Mouse (Mus musculus) myocyte (in vitro differentiated cells): Measurements from ENCODE around the gene Ppp2ca. TPM values are rescaled to one million over a fixed set of nuclear protein-coding genes. Genes with fewer than 3 reads are reported as not detected.

Source experiments
- H3K27me3 ChIP-seq: one replicate; pipeline ENCODE4 v1.6.1; 2011; ENCODE audit not compliant: control insufficient read depth, insufficient read depth, insufficient read length
- H3K36me3 ChIP-seq: one replicate; pipeline ENCODE4 v1.6.1; 2011; ENCODE audit not compliant: control insufficient read depth, insufficient read depth
- H3K4me2 ChIP-seq: one replicate; pipeline ENCODE4 v1.6.1; 2011; ENCODE audit warnings: low read depth, control low read depth
- H3K4me3 ChIP-seq: one replicate; pipeline ENCODE4 v1.5.1; 2011; ENCODE audit warnings: mild to moderate bottlenecking, control low read depth, moderate library complexity
- H3K79me2 ChIP-seq: one replicate; pipeline ENCODE4 v1.6.1; 2011; ENCODE audit not compliant: control insufficient read depth, insufficient read depth
- H3ac ChIP-seq: one replicate; pipeline ENCODE4 v1.6.1; 2011; ENCODE audit not compliant: control insufficient read depth, insufficient read length
- CEBPB ChIP-seq: IDR thresholded peaks from 2 replicates; pipeline ENCODE4 v1.6.1; 2011; ENCODE audit warnings: mild to moderate bottlenecking, moderate library complexity; ENCODE audit not compliant: poor library complexity, insufficient read depth, severe bottlenecking
- E2F4 ChIP-seq: IDR thresholded peaks from one replicate; pipeline ENCODE4 v1.6.1; 2011; ENCODE audit warnings: mild to moderate bottlenecking, control low read depth, moderate library complexity; ENCODE audit not compliant: insufficient read depth
- MAX ChIP-seq: IDR thresholded peaks from one replicate; pipeline ENCODE4 v1.6.1; 2011; ENCODE audit warnings: low read depth, mild to moderate bottlenecking, control low read depth
- MYOD1 ChIP-seq, 3 experiments: IDR thresholded peaks; one replicate each; pipeline ENCODE4 v1.6.1; 2011; ENCODE audit warnings: control low read depth in 2 of 3, low read depth in 2 of 3, mild to moderate bottlenecking in 2 of 3, moderate library complexity in 1 of 3; ENCODE audit not compliant: insufficient read length in 2 of 3, control insufficient read depth in 1 of 3
- MYOG ChIP-seq, 3 experiments: IDR thresholded peaks; one replicate each; pipeline ENCODE4 v1.6.1; 2011; ENCODE audit warnings: control low read depth in 2 of 3, low read depth in 2 of 3, mild to moderate bottlenecking in 2 of 3; ENCODE audit not compliant: insufficient read length in 2 of 3, control insufficient read depth in 1 of 3, insufficient read depth in 1 of 3
- POLR2A ChIP-seq: IDR thresholded peaks from one replicate; pipeline ENCODE4 v1.6.1; 2011; ENCODE audit warnings: low read depth, mild to moderate bottlenecking, control low read depth, moderate library complexity; ENCODE audit not compliant: insufficient read length
- POLR2AphosphoS2 ChIP-seq: IDR thresholded peaks from one replicate; pipeline ENCODE4 v1.6.1; 2011; ENCODE audit warnings: low read depth, control low read depth; ENCODE audit not compliant: insufficient read length
- REST ChIP-seq: IDR thresholded peaks from one replicate; pipeline ENCODE4 v1.6.1; 2011; ENCODE audit warnings: mild to moderate bottlenecking, control low read depth, moderate library complexity; ENCODE audit not compliant: insufficient read depth, insufficient read length
- SRF ChIP-seq: IDR thresholded peaks from one replicate; pipeline ENCODE4 v1.6.1; 2011; ENCODE audit warnings: low read depth; ENCODE audit not compliant: control insufficient read depth, insufficient read length
- TCF12 ChIP-seq: IDR thresholded peaks from one replicate; pipeline ENCODE4 v1.6.1; 2011; ENCODE audit warnings: mild to moderate bottlenecking, control low read depth; ENCODE audit not compliant: poor library complexity, insufficient read depth, severe bottlenecking
- TCF3 ChIP-seq: IDR thresholded peaks from one replicate; pipeline ENCODE4 v1.6.1; 2011; ENCODE audit warnings: low read depth, control low read depth; ENCODE audit not compliant: insufficient read length
- USF1 ChIP-seq: IDR thresholded peaks from one replicate; pipeline ENCODE4 v1.6.1; 2011; ENCODE audit warnings: low read depth, mild to moderate bottlenecking, control low read depth, moderate library complexity
- polyA plus RNA-seq: library from polyadenylated mRNA; unstranded; fragments of >200 nt; fragmentation: generic; extraction: Trizol; gene quantifications from one replicate; pipeline ENCODE4 v1.2.1, GENCODE M21; 2012; ENCODE audit warnings: missing spikeins

Gene Ppp2ca
- polyA plus RNA-seq, 1 experiment, result 56.4 TPM

DNA sequence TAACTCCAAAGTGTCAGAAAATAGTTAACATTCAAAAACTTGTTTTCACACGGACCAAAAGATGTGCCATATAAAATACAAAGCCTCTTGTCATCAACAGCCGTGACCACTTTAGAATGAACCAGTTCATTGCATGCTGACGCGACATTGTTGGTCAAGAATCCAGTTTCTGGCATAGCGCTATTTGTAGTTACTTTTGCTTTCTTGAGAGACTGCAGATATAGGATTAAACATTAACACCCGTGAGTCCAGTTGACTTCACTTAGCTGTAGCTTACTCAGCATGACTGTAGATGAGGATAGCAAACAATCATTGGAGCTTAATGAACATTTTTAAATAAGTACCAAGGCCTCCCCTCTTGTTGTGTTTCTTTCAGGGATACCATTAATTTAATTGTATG lies 23.6 kb downstream of the Ppp2ca start:
- peaks cover 28% of the 10 kb centered on the region for H3K79me2 ChIP-seq
- H3K27me3 ChIP-seq, result no peaks in the 10 kb centered on the region
- H3K4me2 ChIP-seq, result no peak overlapping the region
- no peak for TF ChIP-seq SRF
- TF ChIP-seq MYOD1 (IDR thresholded peaks at IDR 0.05; ENCODE audit: control insufficient read depth in 1 of 3, insufficient read length in 2 of 3, low read depth in 2 of 3), result no peak
- TF ChIP-seq POLR2AphosphoS2, result no peak
- TF ChIP-seq USF1, result no peak
- no peak for TF ChIP-seq TCF12
- no peak for TF ChIP-seq POLR2A
- no peak for TF ChIP-seq MAX
- TF ChIP-seq TCF3, result no peak
- no peak for TF ChIP-seq E2F4
- peaks cover 76% of the 10 kb centered on the region for H3K36me3 ChIP-seq
- no peak overlapping the region for H3ac ChIP-seq
- no peak overlapping the region for H3K4me3 ChIP-seq

DNA sequence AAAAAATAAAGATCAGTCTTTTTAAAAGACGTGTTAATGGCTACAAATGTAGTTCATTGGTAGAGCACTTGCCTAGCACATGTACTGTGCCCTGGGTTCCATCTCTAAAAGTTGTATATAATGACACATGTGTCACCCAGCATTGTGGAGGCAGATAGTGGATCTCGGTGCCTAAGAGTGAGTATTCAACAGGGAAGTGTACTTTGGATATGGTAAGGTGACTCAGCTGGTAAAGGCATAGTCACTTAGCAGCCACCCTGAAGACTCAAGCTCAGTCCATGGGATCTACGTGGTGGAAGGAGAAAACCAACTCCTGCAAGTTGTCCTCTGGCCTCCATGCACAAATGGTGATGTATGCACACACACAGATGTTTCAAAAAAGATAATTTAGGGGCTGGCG lies 26.0 kb downstream of the Ppp2ca start:
- no peak overlapping the region for H3K4me2 ChIP-seq
- TF ChIP-seq SRF (no peak), MAX (no peak), USF1 (no peak), TCF12 (no peak), MYOG (IDR thresholded peaks at IDR 0.05; ENCODE audit: control insufficient read depth in 1 of 3, insufficient read depth in 1 of 3, insufficient read length in 2 of 3, low read depth in 2 of 3) (no peak), MYOD1 (IDR thresholded peaks at IDR 0.05; ENCODE audit: control insufficient read depth in 1 of 3, insufficient read length in 2 of 3, low read depth in 2 of 3) (no peak), POLR2AphosphoS2 (no peak), REST (no peak), E2F4 (no peak), CEBPB (no peak), POLR2A (no peak), TCF3 (no peak)
- H3ac ChIP-seq, result no peak overlapping the region
- H3K36me3 ChIP-seq, result peaks cover 54% of the 10 kb centered on the region
- peaks cover 10% of the 10 kb centered on the region for H3K79me2 ChIP-seq
- H3K27me3 ChIP-seq, result no peaks in the 10 kb centered on the region
- H3K4me3 ChIP-seq, result no peak overlapping the region

DNA sequence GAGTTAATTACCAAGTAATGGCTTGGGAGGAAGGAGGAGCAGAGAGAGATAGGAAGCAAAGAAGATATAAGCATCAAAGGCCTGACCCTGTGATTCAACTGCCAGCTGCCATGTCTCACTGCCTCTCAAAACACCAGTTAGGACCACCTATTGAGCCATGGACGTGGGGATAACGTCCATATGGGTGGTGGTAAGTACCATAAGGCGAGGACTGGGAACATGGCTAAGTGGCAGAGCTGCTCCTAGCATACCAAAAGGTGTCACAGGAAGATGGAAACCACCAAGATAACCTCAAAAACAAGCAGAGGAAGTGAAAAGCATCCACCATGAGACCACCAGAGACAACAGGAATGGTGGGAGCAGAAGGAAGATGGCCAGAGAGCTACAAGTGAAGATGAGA lies 28.7 kb downstream of the Ppp2ca start:
- H3ac ChIP-seq, result no peak overlapping the region
- peaks cover 27% of the 10 kb centered on the region for H3K36me3 ChIP-seq
- no peak overlapping the region for H3K4me3 ChIP-seq
- H3K79me2 ChIP-seq, result peaks cover 2% of the 10 kb centered on the region
- H3K27me3 ChIP-seq, result no peaks in the 10 kb centered on the region
- no peak for TF ChIP-seq USF1
- TF ChIP-seq MYOD1 (IDR thresholded peaks at IDR 0.05; ENCODE audit: control insufficient read depth in 1 of 3, insufficient read length in 2 of 3, low read depth in 2 of 3), result no peak
- no peak for TF ChIP-seq MAX
- TF ChIP-seq POLR2AphosphoS2, result peak; percentile 59
- H3K4me2 ChIP-seq, result no peak overlapping the region

DNA sequence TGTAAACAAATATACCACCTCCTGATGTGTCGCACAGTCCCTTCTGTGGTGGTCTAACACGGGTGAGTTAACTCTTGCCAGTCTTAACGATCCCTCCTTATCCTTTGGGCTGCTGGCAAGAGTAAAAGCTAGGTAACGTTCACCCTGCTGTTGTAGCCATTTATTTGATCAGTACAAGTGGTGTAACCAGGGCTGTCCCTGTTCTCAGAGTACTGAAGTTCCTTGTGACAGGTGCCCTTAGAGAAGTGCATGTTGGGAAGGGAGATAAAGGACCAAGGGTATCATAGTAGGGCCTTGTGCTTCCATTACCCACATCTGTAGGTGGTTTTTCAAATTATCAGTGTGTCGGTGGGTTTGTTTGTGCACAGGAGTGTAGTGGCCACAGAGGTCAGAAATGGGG lies 29.3 kb downstream of the Ppp2ca start:
- H3K36me3 ChIP-seq, result peaks cover 21% of the 10 kb centered on the region
- no peak overlapping the region for H3ac ChIP-seq
- no peak for TF ChIP-seq TCF12
- TF ChIP-seq E2F4, result no peak
- TF ChIP-seq CEBPB, result no peak
- no peak for TF ChIP-seq MYOD1 (IDR thresholded peaks at IDR 0.05; ENCODE audit: control insufficient read depth in 1 of 3, insufficient read length in 2 of 3, low read depth in 2 of 3)
- no peak for TF ChIP-seq USF1
- no peak for TF ChIP-seq SRF
- no peaks in the 10 kb centered on the region for H3K27me3 ChIP-seq
- H3K4me2 ChIP-seq, result no peak overlapping the region
- no peaks in the 10 kb centered on the region for H3K79me2 ChIP-seq
- no peak overlapping the region for H3K4me3 ChIP-seq

DNA sequence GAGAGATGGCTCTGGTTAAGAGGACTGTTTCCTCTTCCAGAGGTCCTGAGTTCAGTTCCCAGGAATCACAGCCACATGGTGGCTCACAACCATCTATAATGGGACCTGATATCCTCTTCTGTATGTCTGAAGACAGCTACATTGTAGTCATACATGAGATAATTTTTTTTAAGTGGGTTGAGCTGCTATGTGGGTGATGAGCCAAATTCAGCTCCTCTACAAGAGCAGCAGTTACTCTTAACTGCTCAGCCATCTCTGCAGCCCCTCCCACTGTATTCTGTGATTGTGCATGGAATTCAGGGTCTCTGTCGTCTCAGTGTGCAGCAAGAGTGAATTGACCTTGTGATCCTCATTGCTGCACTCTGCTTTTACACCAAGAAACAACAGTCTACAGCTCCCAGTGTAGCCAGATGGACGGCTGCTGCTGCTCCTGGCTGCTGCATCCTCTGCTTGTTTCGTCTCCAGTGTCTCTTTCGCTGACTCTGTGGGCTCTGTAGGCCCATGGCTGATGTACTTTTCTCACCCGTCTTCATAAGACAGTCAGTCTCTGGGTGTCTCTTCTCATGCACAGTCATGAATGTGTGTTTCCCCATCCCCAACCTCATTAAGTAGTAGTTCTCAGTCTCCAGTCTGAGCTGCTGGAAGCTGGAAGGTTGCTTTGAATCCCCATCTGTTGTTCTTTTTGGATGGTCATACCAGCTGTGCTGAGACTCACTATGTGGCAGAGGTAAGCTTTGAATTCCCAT lies 30.0 kb downstream of the Ppp2ca start:
- TF ChIP-seq POLR2AphosphoS2, result peak; percentile 60
- no peak for TF ChIP-seq MAX
- peaks cover 16% of the 10 kb centered on the region for H3K36me3 ChIP-seq
- H3ac ChIP-seq, result no peak overlapping the region
- H3K79me2 ChIP-seq, result no peaks in the 10 kb centered on the region
- no peak overlapping the region for H3K4me3 ChIP-seq
- no peaks in the 10 kb centered on the region for H3K27me3 ChIP-seq
- no peak overlapping the region for H3K4me2 ChIP-seq
